In genomic region chr6:42376504-42377019, GRCm38 (mm10) we compare ENCODE assay signal across 22 mouse cellular contexts. TPM values are rescaled to one million over a fixed set of nuclear protein-coding genes. Genes with fewer than 3 reads are reported as not detected.
DNase-seq lines count a peak whose midpoint lies in the region; ATAC-seq and TF ChIP-seq lines count a peak whose summit lies in the region.
"Had no signal": no experiment of that assay in that cellular context is flagged by ENCODE, and none has a peak within 500 bp of the region (broad histone marks: within the 10 kb centered on the region; RNA-seq: fewer than 3 reads in every experiment).

No protein-coding gene starts in this region.

- DNase-seq in embryonic facial prominence, embryonic 10.5 days (ENCODE audit: low spot score), result no peak
- DNase-seq in retina, postnatal 1 day, result peak; percentile 66
- DNase-seq in retina, embryonic 14.5 days (ENCODE audit: low spot score), result no peak
- DNase-seq in neural tube, embryonic 10.5 days (ENCODE audit: extremely low spot score, low spot score), result no peak
- DNase-seq: adrenal gland, postnatal 14 days; cerebellum, adult 9-10 months; gastrocnemius, postnatal 36 days; layer of hippocampus, postnatal 36 days; lung, adult 18-20 months; thymus, adult 18-20 months had no signal

- no peak for TF ChIP-seq POLR2A in olfactory bulb, adult 2 months (IDR thresholded peaks at IDR 0.05; ENCODE audit: insufficient read depth, low read depth, low read length)

- H3K4me3 ChIP-seq in embryonic facial prominence, embryonic 15.5 days (replicated peaks), result no peak overlapping the region
- no peak overlapping the region for H3K4me3 ChIP-seq in embryonic facial prominence, embryonic 10.5 days
- H3K4me3 ChIP-seq in heart, embryonic 16.5 days (ENCODE audit: low read length), result no peak overlapping the region
- H3K4me3 ChIP-seq in heart, embryonic 12.5 days, result no peak overlapping the region
- no peak overlapping the region for H3K4me3 ChIP-seq in olfactory bulb, adult 2 months (ENCODE audit: insufficient read depth, low read depth, low read length)
- H3K4me3 ChIP-seq: forebrain, embryonic 12.5 days; limb, embryonic 15.5 days; neural tube, embryonic 12.5 days had no signal

- H3K9me3 ChIP-seq in embryonic facial prominence, embryonic 15.5 days (replicated peaks), result no peaks in the 10 kb centered on the region
- no peaks in the 10 kb centered on the region for H3K9me3 ChIP-seq in embryonic facial prominence, embryonic 10.5 days
- H3K9me3 ChIP-seq in heart, embryonic 16.5 days (replicated peaks; ENCODE audit: control insufficient read depth, low read length), result no peaks in the 10 kb centered on the region
- no peaks in the 10 kb centered on the region for H3K9me3 ChIP-seq in heart, embryonic 12.5 days (replicated peaks)
- H3K9me3 ChIP-seq: forebrain, embryonic 12.5 days; limb, embryonic 15.5 days; neural tube, embryonic 12.5 days had no signal

- H3K9ac ChIP-seq in embryonic facial prominence, embryonic 15.5 days, result no peak overlapping the region
- 0 out of 2 replicates have a peak overlapping the region, but pooled peaks have one; percentile 7 for H3K9ac ChIP-seq in heart, embryonic 16.5 days (ENCODE audit: low read length)
- no peak overlapping the region; the same call in 1 of the 2 replicates for H3K9ac ChIP-seq in heart, embryonic 12.5 days
- H3K9ac ChIP-seq: forebrain, embryonic 12.5 days; limb, embryonic 15.5 days; neural tube, embryonic 12.5 days had no signal

- no peaks in the 10 kb centered on the region for H3K27me3 ChIP-seq in embryonic facial prominence, embryonic 15.5 days
- peaks cover 15% of the 10 kb centered on the region for H3K27me3 ChIP-seq in embryonic facial prominence, embryonic 10.5 days (replicated peaks; ENCODE audit: low read depth, poor library complexity, severe bottlenecking)
- no peaks in the 10 kb centered on the region for H3K27me3 ChIP-seq in heart, embryonic 16.5 days (ENCODE audit: control insufficient read depth, insufficient read depth, low read length)
- no peaks in the 10 kb centered on the region for H3K27me3 ChIP-seq in heart, embryonic 12.5 days (replicated peaks)
- H3K27me3 ChIP-seq: CH12.LX; limb, embryonic 15.5 days had no signal

- no peak overlapping the region for H3K4me2 ChIP-seq in embryonic facial prominence, embryonic 15.5 days (replicated peaks)
- no peak overlapping the region for H3K4me2 ChIP-seq in heart, embryonic 16.5 days (ENCODE audit: low read depth, low read length)
- no peak overlapping the region for H3K4me2 ChIP-seq in heart, embryonic 12.5 days
- H3K4me2 ChIP-seq: forebrain, embryonic 12.5 days; limb, embryonic 15.5 days; neural tube, embryonic 12.5 days had no signal

- no peaks in the 10 kb centered on the region for H3K36me3 ChIP-seq in embryonic facial prominence, embryonic 15.5 days
- no peaks in the 10 kb centered on the region for H3K36me3 ChIP-seq in embryonic facial prominence, embryonic 10.5 days (replicated peaks)
- no peaks in the 10 kb centered on the region for H3K36me3 ChIP-seq in heart, embryonic 16.5 days (ENCODE audit: control insufficient read depth, insufficient read depth)
- H3K36me3 ChIP-seq in heart, embryonic 12.5 days, result no peaks in the 10 kb centered on the region
- H3K36me3 ChIP-seq: forebrain, embryonic 12.5 days; limb, embryonic 15.5 days; neural tube, embryonic 12.5 days had no signal

- peaks cover 33% of the 10 kb centered on the region for H3K4me1 ChIP-seq in embryonic facial prominence, embryonic 15.5 days
- H3K4me1 ChIP-seq in embryonic facial prominence, embryonic 10.5 days, result peaks cover 30% of the 10 kb centered on the region
- H3K4me1 ChIP-seq in heart, embryonic 16.5 days (ENCODE audit: control insufficient read depth, insufficient read depth, low read length), result peaks cover 39% of the 10 kb centered on the region
- peaks cover 56% of the 10 kb centered on the region for H3K4me1 ChIP-seq in heart, embryonic 12.5 days (replicated peaks)
- H3K4me1 ChIP-seq in olfactory bulb, adult 2 months (ENCODE audit: control insufficient read depth, insufficient read depth, low read length), result peaks cover 18% of the 10 kb centered on the region

- ATAC-seq in embryonic facial prominence, embryonic 15.5 days (ENCODE audit: insufficient number of reproducible peaks, low FRiP score, low TSS enrichment, low read depth), result no peak
- ATAC-seq in heart, embryonic 16.5 days (replicated peaks; ENCODE audit: extremely low read depth, insufficient read depth, low FRiP score), result no peak
- no peak for ATAC-seq in heart, embryonic 12.5 days (ENCODE audit: insufficient number of reproducible peaks, low FRiP score)

- 65% methylated on average over 6 of the region's 6 CpGs for WGBS in embryonic facial prominence, embryonic 15.5 days
- 75% methylated on average over 6 of the region's 6 CpGs for WGBS in embryonic facial prominence, embryonic 10.5 days
- WGBS in heart, embryonic 16.5 days, result 59% methylated on average over 6 of the region's 6 CpGs
- 57% methylated on average over 6 of the region's 6 CpGs for WGBS in heart, embryonic 12.5 days
- 59% methylated on average over 6 of the region's 6 CpGs for WGBS in olfactory bulb, adult 2 months

- H3K27ac ChIP-seq in embryonic facial prominence, embryonic 15.5 days (replicated peaks), result 0 out of 2 replicates have a peak overlapping the region, but pooled peaks have one; percentile 11
- no peak overlapping the region for H3K27ac ChIP-seq in embryonic facial prominence, embryonic 10.5 days (replicated peaks)
- H3K27ac ChIP-seq in heart, embryonic 16.5 days (ENCODE audit: low read length), result peak overlapping the region; percentile 41
- no peak overlapping the region for H3K27ac ChIP-seq in heart, embryonic 12.5 days (ENCODE audit: poor library complexity, severe bottlenecking)
- 0 out of 2 replicates have a peak overlapping the region, but pooled peaks have one; percentile 31 for H3K27ac ChIP-seq in olfactory bulb, adult 2 months (ENCODE audit: insufficient read depth, low read depth, low read length)
- H3K27ac ChIP-seq: forebrain, embryonic 12.5 days; kidney, postnatal 0 days; limb, embryonic 15.5 days; neural tube, embryonic 12.5 days had no signal

- no peak for TF ChIP-seq CTCF in olfactory bulb, adult 2 months (IDR thresholded peaks at IDR 0.05; ENCODE audit: insufficient read depth, low read depth, low read length)

RNA-seq across cellular contexts. Expression of gene Epha1, which starts 3.5 kb away (rescaled TPM):
- polyA plus RNA-seq in embryonic facial prominence, embryonic 15.5 days (2015; fragmentation: Nextera tagmentation; extraction: Ambion mirVana), result 19.5 and 21.6 TPM in 2 replicates
- polyA plus RNA-seq in embryonic facial prominence, embryonic 10.5 days (2016; fragmentation: Nextera tagmentation; extraction: Ambion mirVana), result 3.9 and 5.1 TPM in 2 replicates
- polyA plus RNA-seq in heart, embryonic 16.5 days (2015; fragmentation: Nextera tagmentation; extraction: Ambion mirVana), result 1.9 and 2.9 TPM in 2 replicates
- polyA plus RNA-seq in heart, embryonic 12.5 days (2016; fragmentation: Nextera tagmentation; extraction: Ambion mirVana), result 4.7 and 5.5 TPM in 2 replicates
- polyA plus RNA-seq in olfactory bulb, adult 2 months (2012; ENCODE audit: insufficient read depth, insufficient read length, low replicate concordance, missing spikeins), result not detected in 2 replicates

RNA-seq across cellular contexts. Expression of gene Tas2r143, which starts 23.5 kb away (rescaled TPM):
- polyA plus RNA-seq in embryonic facial prominence, embryonic 15.5 days (2015; fragmentation: Nextera tagmentation; extraction: Ambion mirVana), result not detected in 2 replicates
- not detected in 2 replicates for polyA plus RNA-seq in embryonic facial prominence, embryonic 10.5 days (2016; fragmentation: Nextera tagmentation; extraction: Ambion mirVana)
- not detected in 2 replicates for polyA plus RNA-seq in heart, embryonic 16.5 days (2015; fragmentation: Nextera tagmentation; extraction: Ambion mirVana)
- polyA plus RNA-seq in heart, embryonic 12.5 days (2016; fragmentation: Nextera tagmentation; extraction: Ambion mirVana), result not detected in 2 replicates
- polyA plus RNA-seq in olfactory bulb, adult 2 months (2012; ENCODE audit: insufficient read depth, insufficient read length, low replicate concordance, missing spikeins), result not detected in 2 replicates
- polyA plus RNA-seq: embryonic facial prominence, embryonic 14.5 days; forebrain, embryonic 12.5 days; hindbrain, embryonic 11.5 days; intestine, embryonic 14.5 days; kidney, postnatal 0 days; limb, embryonic 15.5 days; neural tube, embryonic 12.5 days had no signal

RNA-seq across cellular contexts. Expression of gene Zyx, which starts 27.1 kb away (rescaled TPM):
- 127 and 131 TPM in 2 replicates for polyA plus RNA-seq in embryonic facial prominence, embryonic 15.5 days (2015; fragmentation: Nextera tagmentation; extraction: Ambion mirVana)
- 93.8 and 96.9 TPM in 2 replicates for polyA plus RNA-seq in embryonic facial prominence, embryonic 10.5 days (2016; fragmentation: Nextera tagmentation; extraction: Ambion mirVana)
- 152 and 159 TPM in 2 replicates for polyA plus RNA-seq in heart, embryonic 16.5 days (2015; fragmentation: Nextera tagmentation; extraction: Ambion mirVana)
- polyA plus RNA-seq in heart, embryonic 12.5 days (2016; fragmentation: Nextera tagmentation; extraction: Ambion mirVana), result 213 and 219 TPM in 2 replicates
- polyA plus RNA-seq in olfactory bulb, adult 2 months (2012; ENCODE audit: insufficient read depth, insufficient read length, low replicate concordance, missing spikeins), result not detected in 2 replicates

RNA-seq across cellular contexts. Expression of gene Tas2r135, which starts 28.7 kb away (rescaled TPM):
- not detected in 2 replicates for polyA plus RNA-seq in embryonic facial prominence, embryonic 15.5 days (2015; fragmentation: Nextera tagmentation; extraction: Ambion mirVana)
- polyA plus RNA-seq in embryonic facial prominence, embryonic 10.5 days (2016; fragmentation: Nextera tagmentation; extraction: Ambion mirVana), result not detected in 2 replicates
- polyA plus RNA-seq in heart, embryonic 16.5 days (2015; fragmentation: Nextera tagmentation; extraction: Ambion mirVana), result not detected in 2 replicates
- not detected in 2 replicates for polyA plus RNA-seq in heart, embryonic 12.5 days (2016; fragmentation: Nextera tagmentation; extraction: Ambion mirVana)
- polyA plus RNA-seq in olfactory bulb, adult 2 months (2012; ENCODE audit: insufficient read depth, insufficient read length, low replicate concordance, missing spikeins), result not detected in 2 replicates
- polyA plus RNA-seq: embryonic facial prominence, embryonic 14.5 days; forebrain, embryonic 12.5 days; kidney, postnatal 0 days; limb, embryonic 15.5 days; neural tube, embryonic 12.5 days had no signal

RNA-seq across cellular contexts. Expression of gene Fam131b, which starts 52.1 kb away (rescaled TPM):
- 0.23 and 0.24 TPM in 2 replicates for polyA plus RNA-seq in embryonic facial prominence, embryonic 15.5 days (2015; fragmentation: Nextera tagmentation; extraction: Ambion mirVana)
- polyA plus RNA-seq in embryonic facial prominence, embryonic 10.5 days (2016; fragmentation: Nextera tagmentation; extraction: Ambion mirVana), result 0.74 and 0.90 TPM in 2 replicates
- 0.17 and 0.21 TPM in 2 replicates for polyA plus RNA-seq in heart, embryonic 16.5 days (2015; fragmentation: Nextera tagmentation; extraction: Ambion mirVana)
- 0.37 and 0.52 TPM in 2 replicates for polyA plus RNA-seq in heart, embryonic 12.5 days (2016; fragmentation: Nextera tagmentation; extraction: Ambion mirVana)
- not detected in 2 replicates for polyA plus RNA-seq in olfactory bulb, adult 2 months (2012; ENCODE audit: insufficient read depth, insufficient read length, low replicate concordance, missing spikeins)
- polyA plus RNA-seq: kidney, postnatal 0 days had no signal

Comparison
In these comparisons a context has a peak if more than half of its experiments do, and no peak if none do; other contexts are left out.
1. H3K27ac ChIP-seq: peak in embryonic facial prominence, embryonic 15.5 days (single experiment), heart, embryonic 16.5 days (single experiment) and olfactory bulb, adult 2 months (single experiment); none in embryonic facial prominence, embryonic 10.5 days (single experiment) and heart, embryonic 12.5 days (single experiment).
2. RNA of gene Zyx, which starts 27.1 kb away (polyA plus RNA-seq): 213 to 219 TPM in heart, embryonic 12.5 days, 152 to 159 TPM in heart, embryonic 16.5 days, 127 to 131 TPM in embryonic facial prominence, embryonic 15.5 days and 93.8 to 96.9 TPM in embryonic facial prominence, embryonic 10.5 days; not detected in olfactory bulb, adult 2 months; every median in the first group is over 10 times any median in the second.